Mouse (Mus musculus): ENCODE measurements around the gene Arhgap17.

Gene Arhgap17

DNA sequence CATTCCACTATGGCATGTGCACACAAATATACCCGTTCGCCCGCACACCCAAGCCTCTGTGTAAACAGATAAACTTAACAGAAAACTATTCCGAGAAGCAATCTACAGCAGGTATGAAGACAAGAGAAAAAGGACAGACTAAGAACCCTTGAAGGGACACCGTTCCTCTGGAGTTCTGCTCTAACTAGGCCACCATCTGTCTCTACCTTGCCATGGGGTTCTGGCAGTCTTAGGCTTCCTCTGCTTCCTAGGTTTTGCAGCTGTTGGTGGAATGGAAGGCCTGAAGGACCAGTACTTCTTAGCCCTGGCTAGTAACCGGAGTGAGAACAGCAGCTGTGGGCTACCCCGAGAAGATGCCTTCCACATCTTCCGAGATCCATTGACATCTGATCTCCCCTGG is 111.6 kb downstream of the Arhgap17 start:
- no peak for DNase-seq

DNA sequence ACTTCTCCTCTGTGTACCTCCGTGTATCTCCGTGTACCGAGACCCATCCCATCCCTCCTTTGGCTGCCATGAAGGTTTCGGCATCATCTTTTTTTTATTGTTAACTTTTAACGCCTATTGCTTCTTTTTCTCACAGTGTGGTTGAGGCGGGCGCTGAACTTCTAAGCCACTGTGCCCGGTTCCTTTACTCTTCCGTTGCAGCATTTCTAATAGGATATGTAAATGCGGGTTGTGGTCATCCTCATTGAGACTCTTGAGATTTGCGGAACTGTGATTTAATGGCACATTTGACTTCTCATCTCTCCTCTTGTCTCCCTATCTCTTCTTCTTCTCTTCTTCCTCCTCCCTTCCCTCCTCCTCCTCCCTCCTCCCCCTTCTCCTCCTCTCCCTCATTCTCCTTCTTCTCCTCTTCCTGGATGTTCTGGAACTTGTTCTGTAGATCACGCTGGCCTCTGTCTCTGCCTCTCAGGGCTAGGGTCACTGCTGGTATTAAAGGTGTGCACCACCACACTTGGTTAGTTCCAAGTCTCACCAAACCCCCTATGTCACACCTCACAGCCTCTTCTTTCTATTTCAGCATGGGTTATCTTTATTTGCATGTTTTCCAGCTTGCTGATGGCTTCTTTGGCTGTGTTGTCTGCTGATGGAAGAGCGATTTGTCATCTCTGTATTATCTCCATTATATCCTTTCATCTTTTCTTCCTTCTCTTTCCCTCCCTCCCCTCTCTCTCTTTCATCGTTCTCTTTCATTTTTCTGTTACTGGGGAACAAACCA is 115.3 kb downstream of the Arhgap17 start:
- no peak for DNase-seq

DNA sequence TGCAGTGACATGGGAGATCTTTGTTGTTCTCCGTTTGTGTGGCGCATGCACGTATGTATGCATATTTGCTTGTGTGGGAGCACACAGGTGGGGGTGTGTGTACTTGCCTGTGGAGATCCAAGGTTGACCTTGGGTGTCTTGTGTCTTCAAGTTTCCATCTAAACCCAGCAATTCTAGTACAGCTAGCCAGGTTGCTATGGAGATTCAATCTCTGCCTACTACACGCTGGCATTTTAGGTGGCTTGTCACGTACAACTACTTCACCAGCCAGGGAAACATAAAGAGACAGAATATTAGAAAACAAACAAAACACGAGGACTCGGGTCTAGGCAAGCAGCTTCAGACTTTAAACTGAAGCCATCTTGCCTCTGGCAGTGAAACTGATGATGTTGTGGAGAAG is 116.3 kb downstream of the Arhgap17 start:
- DNase-seq: no peak

DNA sequence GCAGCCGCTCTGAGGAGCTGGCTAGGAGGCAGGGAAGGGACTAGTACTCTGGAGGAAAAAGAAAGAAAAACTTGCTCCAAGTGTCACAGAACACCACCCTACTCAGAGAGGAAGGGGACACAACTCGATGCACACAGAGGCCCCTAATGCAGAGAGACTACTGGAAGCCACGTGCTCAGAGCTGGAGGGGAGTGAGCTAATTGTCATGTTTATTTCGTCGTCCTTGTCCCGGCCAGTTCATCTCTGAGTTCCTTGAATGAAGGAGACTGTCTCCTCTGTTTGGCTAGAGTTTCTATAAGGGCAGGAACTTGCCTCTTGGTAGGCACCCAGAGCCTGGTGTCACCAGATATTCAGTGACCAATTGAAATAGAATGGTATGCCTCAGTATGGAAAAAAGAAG is 118.4 kb downstream of the Arhgap17 start:
- DNase-seq: no peak

DNA sequence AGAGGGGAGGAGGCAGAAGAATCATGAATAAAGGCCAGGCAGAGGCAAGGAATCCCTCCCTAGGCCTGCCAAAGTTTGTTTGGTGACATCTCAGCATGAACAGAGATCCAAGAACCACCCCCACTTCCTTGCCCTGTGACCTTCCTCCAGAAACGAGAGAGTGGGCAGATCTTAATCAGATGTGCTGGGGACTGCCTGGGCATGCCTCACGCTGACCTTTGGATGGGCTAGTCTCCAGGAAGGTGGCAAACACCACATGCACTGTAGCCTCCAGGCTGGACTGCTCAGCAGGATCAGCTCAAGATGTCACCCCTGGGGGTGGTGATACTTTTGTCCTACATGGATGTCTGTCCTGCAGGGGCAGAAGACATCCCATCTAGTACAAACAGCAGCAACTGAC is 121.5 kb downstream of the Arhgap17 start:
- DNase-seq: no peak

DNA sequence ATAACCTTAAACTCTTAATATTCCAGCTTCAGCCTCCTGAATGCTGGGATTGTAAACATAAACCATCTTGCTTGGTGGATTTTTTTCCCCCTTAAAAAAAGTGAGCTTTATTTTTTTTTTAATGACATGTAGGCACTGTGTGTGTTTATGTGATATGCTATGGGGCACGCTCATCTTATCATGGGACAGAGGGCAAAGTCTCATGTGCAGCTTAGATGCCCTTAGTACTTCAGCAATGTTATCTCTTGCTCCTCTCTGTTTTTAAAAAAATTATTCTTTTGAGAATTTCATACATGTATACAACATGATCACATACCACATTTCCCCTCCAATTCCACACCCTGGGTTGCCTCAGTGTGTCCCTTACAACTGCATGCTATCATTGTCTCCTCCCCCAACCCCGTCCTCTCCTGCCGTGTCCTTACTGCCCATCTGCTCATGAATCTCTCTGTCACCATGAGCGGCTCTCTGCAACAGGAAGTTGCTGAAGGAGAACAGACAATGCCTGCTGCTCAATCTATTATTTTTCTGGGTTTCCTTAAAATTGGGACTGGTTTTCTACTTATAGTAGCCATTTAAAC is 123.1 kb downstream of the Arhgap17 start:
- DNase-seq: no peak

DNA sequence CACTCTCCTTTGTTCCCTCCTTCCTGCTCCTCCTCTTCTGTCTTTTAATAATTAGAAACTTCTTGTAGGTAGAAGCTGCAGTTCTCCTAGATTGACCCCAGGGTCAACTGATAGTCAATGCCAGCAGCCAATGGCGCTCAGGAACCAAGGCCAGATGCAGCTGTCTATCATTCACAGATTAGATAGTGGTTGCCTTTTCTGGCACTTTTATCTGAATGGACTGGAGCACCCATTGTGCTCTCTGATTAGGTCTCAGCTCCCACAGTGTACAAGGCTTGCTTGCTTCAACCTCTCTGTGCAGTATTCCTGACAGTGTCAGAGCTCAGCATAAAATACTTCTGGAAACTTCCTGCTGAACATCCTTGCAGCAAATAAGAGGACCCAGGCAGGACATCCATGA is 124.9 kb downstream of the Arhgap17 start:
- no peak for DNase-seq

DNA sequence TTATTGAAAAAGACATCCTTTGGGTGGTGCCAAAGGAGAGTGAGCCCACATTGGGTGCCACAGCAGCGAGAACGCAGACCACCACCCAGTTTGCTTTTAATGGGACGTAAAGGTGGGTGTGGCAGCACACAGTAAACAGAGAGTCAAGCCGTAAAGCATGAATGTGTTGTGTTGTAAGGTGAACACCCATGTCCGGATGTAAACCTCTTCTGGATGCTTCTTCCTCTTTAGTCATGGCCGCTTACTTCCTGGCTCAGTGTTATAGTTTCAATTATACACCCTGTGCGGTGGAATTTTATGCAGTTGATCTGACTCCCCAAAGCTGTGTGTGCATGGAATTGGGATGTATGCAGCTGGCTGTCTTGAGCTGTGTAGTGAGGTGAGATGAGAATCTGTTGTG is 127.5 kb downstream of the Arhgap17 start:
- DNase-seq: no peak

DNA sequence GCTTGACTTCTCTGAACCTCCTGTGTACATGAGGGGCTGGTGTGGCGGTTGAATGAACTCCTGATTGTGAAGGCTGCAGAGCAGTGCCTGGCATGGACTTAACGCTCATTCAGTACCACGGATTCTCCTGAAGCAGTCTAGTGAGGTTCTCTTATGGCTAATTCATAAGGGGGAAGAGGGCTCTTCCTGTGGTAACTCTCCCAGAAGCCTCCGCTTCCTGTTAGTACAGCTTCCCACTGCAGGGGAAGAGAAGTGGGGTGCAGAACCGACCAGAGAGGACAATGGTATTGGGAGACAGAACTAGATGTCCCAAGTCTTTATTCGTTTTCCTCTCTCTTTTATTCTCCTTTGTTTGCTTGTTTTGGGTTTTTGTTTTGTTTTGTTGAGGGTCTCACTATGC is 129.7 kb downstream of the Arhgap17 start:
- DNase-seq: no peak

DNA sequence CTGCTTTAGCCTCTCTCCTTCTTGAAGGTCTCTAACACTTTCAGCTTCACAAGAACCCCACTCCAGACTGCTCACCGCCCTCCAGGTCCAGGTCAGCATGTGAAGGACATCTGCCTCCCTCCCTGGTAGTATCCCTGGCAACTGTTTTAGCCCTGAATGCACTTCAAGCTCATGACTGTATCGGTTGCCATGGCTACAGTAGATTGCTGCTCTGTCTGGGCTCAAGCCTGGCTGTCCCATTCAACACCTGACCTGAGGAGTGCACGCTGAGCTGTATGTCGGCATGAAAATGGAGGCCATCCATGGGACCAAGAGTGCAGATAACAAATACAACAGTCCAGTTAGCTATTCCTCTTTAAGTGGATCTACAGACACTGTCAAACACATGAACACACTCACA is 131.1 kb downstream of the Arhgap17 start:
- peak; percentile 14 for DNase-seq

DNA sequence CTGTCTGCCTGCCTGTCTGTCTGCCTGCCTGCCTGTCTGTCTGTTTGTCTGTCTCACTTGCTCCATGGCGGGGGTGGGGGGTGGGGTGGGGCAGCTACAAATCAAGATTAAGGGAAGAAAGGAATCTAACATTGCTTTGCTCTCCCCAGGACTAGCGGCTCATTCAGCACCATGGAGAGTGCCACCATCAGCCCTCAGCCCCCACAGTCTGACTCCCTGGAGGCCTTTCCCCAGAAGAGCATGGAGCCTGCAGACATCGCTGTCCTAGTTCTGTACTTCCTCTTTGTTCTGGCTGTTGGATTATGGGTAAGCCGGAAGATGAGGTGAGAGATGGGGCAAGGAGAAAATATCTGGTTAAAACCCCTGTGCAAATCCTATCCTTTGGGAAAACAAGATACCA is 134.3 kb downstream of the Arhgap17 start:
- peak; percentile 62 for DNase-seq

All from embryo, embryonic 11 days (tissue).